Mouse (Mus musculus): ENCODE measurements around the gene Sf3a1.

DNA sequence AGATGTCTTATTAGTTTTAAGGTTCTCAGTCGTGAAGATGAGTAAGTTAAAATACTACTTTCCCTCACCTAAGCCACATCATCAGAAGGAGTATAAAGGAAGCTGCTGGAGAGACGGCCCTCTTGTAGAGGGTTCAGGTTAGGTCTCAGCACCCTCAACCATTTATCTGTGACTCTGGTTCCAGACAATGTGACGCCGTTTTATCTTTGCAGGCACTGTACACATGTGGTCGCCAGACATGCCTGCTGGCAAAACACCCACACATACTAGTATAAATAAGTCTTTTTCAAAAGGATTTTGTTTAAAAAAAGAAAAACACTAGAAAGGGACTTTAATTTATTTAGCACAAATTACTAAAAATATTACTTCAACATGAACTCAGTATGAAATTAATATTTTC, 4.5 kb upstream of the Sf3a1 start:
- TF ChIP-seq CTCF (IDR thresholded peaks at IDR 0.05; ENCODE audit: control insufficient read depth, insufficient read depth, low read length) (no peak), POLR2A (IDR thresholded peaks at IDR 0.05; ENCODE audit: borderline replicate concordance, control insufficient read depth, low read depth, low read length) (no peak)
